Mouse (Mus musculus) ovary, adult 18-20 months (tissue): ENCODE data around the gene Sypl.
A peak's percentile ranks its signal among the peaks of the same experiment; 100 is the strongest.

Source experiments
- DNase-seq: peaks from one replicate; pipeline ENCODE4 v3.0.0; 2022; ENCODE audit warnings: low spot score, mixed read lengths

Gene Sypl

DNA sequence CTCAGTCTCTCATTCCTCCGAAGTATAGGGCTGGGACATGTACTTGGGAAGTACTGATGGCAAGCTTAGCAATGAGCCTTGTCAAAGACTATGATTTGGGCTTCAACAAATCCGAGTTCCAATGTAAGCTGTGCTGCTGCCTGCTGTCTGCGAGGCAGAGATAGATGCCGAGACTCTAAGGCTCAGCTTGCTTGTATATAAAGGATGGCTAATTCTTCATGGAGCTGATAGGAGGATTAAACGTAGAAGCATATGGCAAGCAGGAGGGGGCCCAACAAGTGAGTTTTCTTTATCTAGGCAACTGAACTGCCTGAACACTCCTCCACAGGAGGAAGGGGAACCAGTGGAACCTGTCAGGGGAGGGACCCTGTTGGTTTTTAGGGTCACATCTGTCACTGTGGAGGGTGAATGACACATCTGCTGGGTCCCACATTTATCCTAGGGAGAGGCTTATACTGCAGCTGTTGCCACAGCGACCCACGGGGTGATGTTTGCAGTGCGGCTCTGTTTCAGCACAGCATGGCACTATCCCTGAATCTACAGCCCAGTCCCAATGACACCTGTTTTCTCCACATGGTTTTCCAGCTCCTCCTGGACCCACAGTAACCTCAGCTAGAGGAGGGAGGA is 49.8 kb downstream of the Sypl start:
- no peak for DNase-seq

GRCm38 (mm10) chr12:33005858-33006257 is 52.2 kb downstream of the Sypl start:
- no peak for DNase-seq

GRCm38 (mm10) chr12:33007176-33007575 is 53.5 kb downstream of the Sypl start:
- no peak for DNase-seq

DNA sequence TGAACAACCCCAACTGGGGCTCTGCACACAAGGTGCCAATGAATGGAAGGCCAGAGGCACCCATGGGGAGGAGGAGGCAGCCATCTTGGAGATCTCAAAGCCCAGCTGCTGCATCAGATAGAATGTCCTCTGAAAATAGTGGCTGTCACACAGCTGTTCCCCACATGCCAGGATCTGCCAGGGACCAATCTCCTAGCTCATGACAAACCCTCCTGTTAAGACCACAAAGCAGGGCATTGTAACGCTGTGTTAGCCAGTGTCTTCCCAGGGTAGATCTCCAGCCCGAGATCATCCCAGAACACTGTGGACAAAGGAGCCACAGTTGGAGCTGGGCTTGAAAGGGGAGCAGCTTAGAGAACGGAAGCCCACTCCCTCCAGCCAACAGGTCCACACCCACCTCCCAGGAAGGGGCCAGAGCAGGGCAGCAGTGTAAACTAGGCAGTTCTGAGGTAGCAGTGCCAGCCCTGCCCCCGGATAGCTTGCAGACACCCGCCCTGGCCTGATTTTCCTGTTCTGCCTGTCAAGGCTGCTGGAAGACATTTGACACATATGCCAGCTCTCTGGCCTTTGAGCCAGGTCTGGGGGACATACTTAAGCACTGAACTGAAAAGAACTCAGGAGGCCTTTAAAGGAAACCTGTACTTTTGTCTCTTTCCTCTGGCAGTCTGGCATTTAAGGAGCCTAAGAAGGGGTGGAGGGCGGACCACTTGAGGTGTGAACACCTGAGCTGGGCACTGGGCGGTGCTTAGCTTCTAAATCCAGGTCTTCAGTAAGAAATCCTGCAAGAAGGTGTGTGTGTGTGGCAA is 54.8 kb downstream of the Sypl start:
- no peak for DNase-seq

GRCm38 (mm10) chr12:33009206-33009966 is 55.7 kb downstream of the Sypl start:
- DNase-seq, result no peak

- no peak for DNase-seq
Measured at GRCm38 (mm10) chr12:33010026-33010425, 56.3 kb downstream of the Sypl start.

DNA sequence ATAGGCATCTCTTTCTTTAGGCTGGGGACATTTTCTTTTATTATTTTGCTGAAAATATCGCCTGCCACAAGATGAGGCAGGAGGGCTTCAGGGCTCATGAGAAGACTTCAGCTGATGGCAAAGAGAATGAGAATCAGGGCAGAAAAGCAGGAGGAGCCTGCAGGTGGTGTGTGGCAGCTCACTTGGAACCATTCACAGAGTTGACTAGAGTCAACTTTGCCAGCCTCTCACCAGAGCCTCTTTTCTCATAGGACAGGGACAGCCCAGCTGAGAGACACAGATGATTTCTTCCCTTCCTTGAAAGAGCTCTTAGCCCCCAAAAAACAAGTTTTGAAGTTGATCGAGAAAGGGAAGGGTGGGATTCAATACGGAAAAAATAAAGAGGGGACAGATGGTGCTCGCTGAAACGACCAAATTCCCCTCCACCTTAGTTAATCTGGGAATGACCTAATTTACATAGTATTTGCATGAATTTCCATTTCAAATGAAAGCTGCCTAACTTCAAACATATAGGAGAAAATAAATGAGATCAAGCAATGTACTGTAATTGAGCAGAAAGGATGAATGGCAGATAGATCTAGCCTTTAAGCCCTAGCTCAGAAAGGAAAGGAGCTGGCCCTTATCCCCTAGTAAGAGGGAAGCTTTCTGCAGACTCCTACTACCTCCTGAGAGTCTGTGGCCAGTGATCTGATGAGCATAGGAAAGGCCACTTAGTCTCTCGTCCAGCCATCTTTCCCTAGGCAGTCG is 60.5 kb downstream of the Sypl start:
- no peak for DNase-seq

- DNase-seq, result no peak
Measured at GRCm38 (mm10) chr12:33015103-33015502, 61.4 kb downstream of the Sypl start.

DNA sequence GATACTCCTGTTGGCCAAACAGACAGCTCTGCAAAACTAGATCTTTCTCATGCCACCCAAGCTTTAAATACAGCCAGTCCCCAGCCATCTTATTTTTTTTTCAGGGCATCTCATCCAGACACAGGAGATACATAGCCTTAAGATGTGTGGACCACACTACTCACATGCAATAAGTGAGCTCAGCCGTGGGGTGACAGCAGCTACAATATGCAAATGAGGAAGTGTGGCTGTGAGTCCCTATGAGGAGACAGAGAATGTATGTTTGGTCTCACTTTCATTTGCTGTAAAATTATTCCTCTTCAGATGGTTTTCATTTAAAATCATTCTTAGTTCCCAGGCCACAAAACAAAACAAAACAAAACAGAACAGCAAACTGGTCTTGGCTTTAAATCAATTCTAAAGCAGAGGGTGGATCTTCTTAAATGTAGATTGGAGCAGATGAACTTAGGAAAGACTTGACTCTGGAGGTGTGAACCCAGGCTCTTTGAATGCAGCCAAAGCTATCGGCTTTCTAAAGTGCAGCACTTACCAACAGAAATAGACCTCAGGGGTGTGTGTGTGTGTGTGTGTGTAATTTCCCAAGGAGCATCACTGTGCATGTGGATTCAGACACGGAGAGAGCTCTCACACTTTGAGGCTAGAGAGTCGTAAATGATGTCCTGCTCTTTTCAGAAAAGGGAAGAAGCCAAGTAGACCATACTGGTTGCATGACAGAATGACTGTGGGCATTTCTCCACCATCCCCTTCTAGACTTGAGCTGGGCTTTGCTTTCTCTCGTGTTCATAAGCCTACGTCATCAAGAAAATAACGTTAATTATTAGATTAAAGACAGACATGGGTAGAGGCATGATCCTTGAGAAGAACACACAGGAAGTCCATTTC is 63.4 kb downstream of the Sypl start:
- no peak for DNase-seq

GRCm38 (mm10) chr12:33018601-33019000 is 64.9 kb downstream of the Sypl start:
- no peak for DNase-seq

GRCm38 (mm10) chr12:33020011-33020410 is 66.3 kb downstream of the Sypl start:
- peak; percentile 33 for DNase-seq

DNA sequence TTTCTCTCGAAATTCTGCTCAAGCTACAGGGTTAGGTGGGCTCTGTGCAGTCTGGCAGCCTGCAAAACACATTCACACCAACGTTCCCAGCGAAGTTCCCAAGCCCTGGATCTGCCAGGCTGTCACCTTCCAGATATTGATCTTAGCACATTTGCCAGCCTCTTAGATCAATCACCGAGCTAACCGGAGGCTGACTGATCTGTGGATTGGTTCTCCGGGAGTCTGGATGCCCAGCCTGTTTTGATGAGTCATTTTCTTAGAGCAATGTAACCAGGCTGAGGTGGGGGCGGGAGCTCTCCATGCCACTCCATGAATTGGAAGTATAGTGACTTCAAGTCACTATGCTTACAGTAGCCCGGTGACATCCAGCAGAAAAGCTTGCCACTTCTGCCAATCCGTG is 67.4 kb downstream of the Sypl start:
- no peak for DNase-seq

DNA sequence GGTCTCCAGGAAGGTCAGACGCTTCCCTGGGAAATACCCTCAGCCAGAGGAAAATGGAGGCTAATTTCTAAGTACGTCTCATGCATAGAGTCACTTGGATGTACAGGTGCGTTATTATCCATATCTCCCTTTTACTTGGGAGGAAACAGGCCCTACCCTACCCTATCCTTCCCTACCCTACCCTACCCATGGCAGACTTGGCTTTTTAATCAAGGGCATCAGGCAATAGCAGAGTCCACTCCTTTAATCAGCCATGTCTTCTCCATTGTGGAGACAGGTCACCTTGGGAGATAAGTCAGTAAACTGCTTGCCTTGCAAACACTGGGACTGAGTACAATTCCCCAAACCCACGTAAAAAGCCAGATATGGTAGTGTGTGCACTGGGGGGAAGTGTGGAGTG is 68.1 kb downstream of the Sypl start:
- no peak for DNase-seq

- DNase-seq, result no peak
Measured at GRCm38 (mm10) chr12:33024524-33024923, 70.8 kb downstream of the Sypl start.

DNA sequence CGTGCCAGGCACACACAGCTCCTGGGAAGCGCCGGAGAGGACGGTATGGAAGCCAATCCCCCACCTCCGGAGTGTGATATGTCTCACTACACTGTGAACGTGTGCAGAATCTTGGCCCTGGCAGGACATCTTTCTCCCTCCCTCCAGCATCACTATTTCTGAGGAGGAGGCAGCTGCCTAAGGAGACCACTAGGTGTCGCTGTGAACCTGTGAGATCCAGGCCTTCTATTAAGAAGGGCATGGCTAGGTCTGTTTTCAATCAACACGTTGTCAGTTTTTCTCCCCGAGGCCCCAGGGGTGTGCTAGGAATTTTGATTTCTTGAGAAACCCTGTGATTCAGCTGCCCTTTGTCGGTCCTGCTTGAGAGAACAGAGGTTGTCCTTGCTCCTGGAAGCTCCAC is 73.4 kb downstream of the Sypl start:
- peak; percentile 44 for DNase-seq

DNA sequence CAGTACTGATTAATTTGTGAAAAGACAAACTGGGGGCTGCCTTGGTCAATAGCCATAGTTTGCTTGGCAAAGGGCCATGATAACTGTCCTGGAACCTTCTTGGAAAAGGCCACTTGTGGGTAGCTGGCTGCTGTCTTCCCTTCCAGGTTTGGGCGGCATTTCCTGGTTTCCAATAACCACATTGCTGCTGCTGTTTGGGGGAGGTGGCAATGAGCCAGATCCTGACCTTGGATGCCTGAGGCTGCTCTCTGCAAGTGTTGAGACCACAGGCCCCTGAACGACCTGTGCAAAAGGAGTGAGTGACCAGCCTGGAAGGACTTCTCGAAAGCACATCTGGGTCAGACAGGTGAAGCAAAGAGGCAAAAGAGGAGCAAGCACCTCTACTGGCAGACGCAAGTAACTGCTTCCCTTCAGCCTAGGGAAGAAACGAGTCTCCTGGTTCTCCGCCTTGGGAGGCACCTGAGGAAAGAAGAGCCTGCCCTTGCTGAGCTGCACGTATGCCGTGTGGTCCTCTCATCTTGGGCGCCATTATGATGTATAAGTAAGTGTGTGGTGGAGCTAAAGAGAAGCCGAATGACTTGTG is 74.5 kb downstream of the Sypl start:
- no peak for DNase-seq

GRCm38 (mm10) chr12:33028708-33029107 is 75.0 kb downstream of the Sypl start:
- no peak for DNase-seq
